Mouse (Mus musculus): ENCODE results near the gene Fat4. TPM values are rescaled to one million over a fixed set of nuclear protein-coding genes. Genes with fewer than 3 reads are reported as not detected.
A peak's percentile ranks its signal among the peaks of the same experiment; 100 is the strongest.

Fat4 gene
- total and polyA plus RNA-seq, 2 experiments from 2014 or later, result 1.0 to 16.1 TPM

DNA sequence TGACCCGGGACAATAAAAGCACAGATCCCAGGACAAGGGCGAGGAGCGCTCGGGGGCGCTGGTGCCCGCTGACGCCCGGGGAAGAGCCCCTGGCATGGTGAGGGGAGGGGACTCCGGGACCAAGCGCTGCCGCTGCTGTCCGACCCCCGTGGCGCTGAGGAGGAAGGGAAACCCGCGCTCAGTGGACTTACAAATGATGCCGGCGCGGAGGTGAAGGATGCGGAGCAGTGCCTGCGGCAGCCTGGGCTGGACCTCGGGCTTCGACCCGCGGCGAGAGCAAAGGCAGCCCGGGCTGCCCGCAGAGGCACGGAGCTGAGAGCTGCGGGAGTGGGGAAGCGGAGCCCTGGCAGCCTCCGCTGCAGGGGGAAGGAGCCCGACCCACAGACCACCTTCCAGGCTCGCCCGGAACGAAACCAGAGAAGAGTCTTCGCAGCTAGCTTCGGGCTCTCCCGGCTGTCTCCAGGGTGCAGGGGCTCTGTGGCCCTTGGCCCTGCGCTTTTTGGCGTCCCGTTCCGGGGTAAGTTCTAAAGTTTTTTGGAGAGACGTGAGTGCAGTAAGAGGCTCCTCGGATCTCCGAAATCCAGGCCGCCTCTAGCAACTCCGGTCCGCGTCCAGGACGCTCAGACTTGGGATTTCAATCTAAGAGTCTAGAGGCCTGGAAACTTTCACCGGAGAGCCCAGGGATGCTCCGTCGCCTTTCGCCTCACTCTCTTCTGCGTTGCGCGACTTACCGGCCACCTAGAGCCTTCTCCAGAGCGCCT is 499 bp upstream of the Fat4 start:
- peak overlapping the region; percentile 74 for H3K4me2 ChIP-seq (ENCODE audit: low read depth, low read length)
- no peaks in the 10 kb centered on the region; the same call in 1 of the 2 replicates for H3K36me3 ChIP-seq (replicated peaks; ENCODE audit: control insufficient read depth, insufficient read depth, low read length)
- H3K9me3 ChIP-seq (replicated peaks; ENCODE audit: control insufficient read depth, low read length), result no peaks in the 10 kb centered on the region
- peaks cover 13% of the 10 kb centered on the region for H3K27me3 ChIP-seq (ENCODE audit: control insufficient read depth, insufficient read depth, low read length)
- TF ChIP-seq EP300 (IDR thresholded peaks at IDR 0.05; ENCODE audit: low read depth) (no peak), CTCF (IDR thresholded peaks at IDR 0.05; ENCODE audit: low read depth) (no peak)
- peak overlapping the region; percentile 63 for H3K4me3 ChIP-seq (ENCODE audit: low read depth, low read length)
- ATAC-seq (ENCODE audit: insufficient read depth, low read depth) (peak; percentile 16), DNase-seq (ENCODE audit: low spot score) (no peak)
- H3K9ac ChIP-seq (replicated peaks; ENCODE audit: low read depth, low read length), result peak overlapping the region; percentile 54
- peak overlapping the region; percentile 91 for H3K27ac ChIP-seq (ENCODE audit: low read depth)
- under 1% methylated on average over 60 of the region's 60 CpGs for WGBS
- H3K4me1 ChIP-seq (ENCODE audit: control insufficient read depth, insufficient read depth), result peaks cover 8% of the 10 kb centered on the region

- H3K4me3 ChIP-seq (ENCODE audit: low read depth, low read length), result peak overlapping the region; percentile 63
- H3K9ac ChIP-seq (replicated peaks; ENCODE audit: low read depth, low read length), result peak overlapping the region; percentile 54; the same call in 1 of the 2 replicates
- under 1% methylated on average over 47 of the region's 47 CpGs for WGBS
Observed at GRCm38 (mm10) chr3:38887381-38887991, 746 bp downstream of the Fat4 start.

DNA sequence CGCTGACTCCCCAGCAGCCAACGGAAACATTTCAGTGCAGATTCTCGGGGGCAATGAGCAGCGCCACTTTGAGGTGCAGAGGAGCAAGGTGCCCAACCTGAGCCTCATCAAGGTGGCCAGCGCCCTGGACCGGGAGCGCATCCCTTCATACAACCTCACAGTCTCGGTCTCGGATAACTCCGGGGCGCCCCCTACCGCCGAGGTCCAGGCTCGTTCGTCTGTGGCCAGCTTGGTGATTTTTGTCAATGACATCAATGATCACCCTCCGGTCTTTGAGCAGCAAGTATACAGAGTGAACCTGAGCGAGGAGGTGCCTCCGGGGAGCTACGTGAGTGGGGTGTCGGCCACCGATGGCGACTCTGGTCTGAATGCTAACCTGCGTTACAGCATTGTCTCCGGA is 1.4 kb downstream of the Fat4 start:
- WGBS, result 15% methylated on average over 24 of the region's 24 CpGs
- Histone ChIP-seq H3K4me1 (ENCODE audit: control insufficient read depth, insufficient read depth) (peaks cover 9% of the 10 kb centered on the region), H3K9me3 (replicated peaks; ENCODE audit: control insufficient read depth, low read length) (no peaks in the 10 kb centered on the region), H3K4me3 (ENCODE audit: low read depth, low read length) (peak overlapping the region; percentile 63), H3K27me3 (ENCODE audit: control insufficient read depth, insufficient read depth, low read length) (peaks cover 13% of the 10 kb centered on the region), H3K36me3 (replicated peaks; ENCODE audit: control insufficient read depth, insufficient read depth, low read length) (no peaks in the 10 kb centered on the region; the same call in 1 of the 2 replicates), H3K9ac (replicated peaks; ENCODE audit: low read depth, low read length) (no peak overlapping the region), H3K4me2 (ENCODE audit: low read depth, low read length) (peak overlapping the region; percentile 74), H3K27ac (ENCODE audit: low read depth) (no peak overlapping the region)
- ATAC-seq (ENCODE audit: insufficient read depth, low read depth) (no peak), DNase-seq (ENCODE audit: low spot score) (no peak)
- TF ChIP-seq EP300 (IDR thresholded peaks at IDR 0.05; ENCODE audit: low read depth), result no peak
- TF ChIP-seq CTCF (IDR thresholded peaks at IDR 0.05; ENCODE audit: low read depth), result peak; percentile 50

More at GRCm38 (mm10) chr3:38887381-38887991, 746 bp downstream of the Fat4 start:
- TF ChIP-seq CTCF (IDR thresholded peaks at IDR 0.05; ENCODE audit: low read depth) (peak; percentile 35), EP300 (IDR thresholded peaks at IDR 0.05; ENCODE audit: low read depth) (no peak)
- no peak overlapping the region for H3K27ac ChIP-seq (ENCODE audit: low read depth)
- no peaks in the 10 kb centered on the region; the same call in 1 of the 2 replicates for H3K36me3 ChIP-seq (replicated peaks; ENCODE audit: control insufficient read depth, insufficient read depth, low read length)
- peak overlapping the region; percentile 74 for H3K4me2 ChIP-seq (ENCODE audit: low read depth, low read length)
- no peaks in the 10 kb centered on the region for H3K9me3 ChIP-seq (replicated peaks; ENCODE audit: control insufficient read depth, low read length)
- DNase-seq (ENCODE audit: low spot score), result no peak
- peaks cover 8% of the 10 kb centered on the region for H3K4me1 ChIP-seq (ENCODE audit: control insufficient read depth, insufficient read depth)
- no peak for ATAC-seq (ENCODE audit: insufficient read depth, low read depth)
- H3K27me3 ChIP-seq (ENCODE audit: control insufficient read depth, insufficient read depth, low read length), result peaks cover 13% of the 10 kb centered on the region

DNA sequence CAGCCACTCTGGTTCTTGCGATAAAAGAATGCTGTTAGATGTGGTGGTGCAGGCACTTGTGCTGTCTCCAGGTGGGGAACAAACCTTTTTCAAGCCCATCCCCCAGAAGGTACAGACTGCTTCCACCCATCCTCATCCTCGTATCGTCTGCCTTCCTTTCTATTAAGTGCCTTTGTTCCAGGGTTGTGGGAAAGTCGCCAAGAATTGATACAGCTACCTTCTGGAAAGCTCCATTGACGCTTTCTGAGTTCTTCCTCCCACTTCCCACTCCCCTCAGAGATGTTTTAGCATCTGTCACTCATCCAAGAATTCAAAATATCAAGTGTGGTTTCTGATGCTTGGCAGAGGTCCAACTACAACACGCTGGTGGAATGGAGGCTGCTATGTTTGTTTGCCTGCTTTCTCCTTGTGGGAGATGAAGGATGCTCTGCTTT is 6.1 kb downstream of the Fat4 start:
- Histone ChIP-seq H3K27me3 (ENCODE audit: control insufficient read depth, insufficient read depth, low read length) (0 out of 2 replicates have a peak, but pooled peaks cover 5% of the 10 kb centered on the region), H3K9ac (replicated peaks; ENCODE audit: low read depth, low read length) (no peak overlapping the region)

DNA sequence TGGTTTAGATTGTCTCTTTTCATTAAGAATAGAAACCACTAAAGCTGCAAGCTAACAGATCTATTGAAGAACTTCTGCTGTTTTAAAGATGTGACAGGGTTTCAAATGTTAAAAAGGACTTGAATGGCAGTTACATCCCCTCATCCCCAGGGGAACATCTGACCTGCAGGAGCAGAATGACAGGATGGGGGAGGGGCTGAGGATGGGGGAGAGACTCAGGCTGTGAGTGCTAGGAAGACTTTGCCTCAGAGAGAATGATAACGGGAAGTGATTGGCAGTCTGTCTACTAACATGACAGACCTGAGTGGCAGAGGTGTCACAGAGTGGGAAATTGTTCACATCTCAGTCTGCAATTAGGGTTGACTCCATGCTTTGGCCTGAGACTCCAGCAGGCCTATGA is 14.1 kb downstream of the Fat4 start:
- Histone ChIP-seq H3K4me2 (ENCODE audit: low read depth, low read length) (no peak overlapping the region), H3K4me1 (ENCODE audit: control insufficient read depth, insufficient read depth) (no peaks in the 10 kb centered on the region), H3K9me3 (replicated peaks; ENCODE audit: control insufficient read depth, low read length) (no peaks in the 10 kb centered on the region), H3K4me3 (ENCODE audit: low read depth, low read length) (no peak overlapping the region), H3K9ac (replicated peaks; ENCODE audit: low read depth, low read length) (no peak overlapping the region), H3K27ac (ENCODE audit: low read depth) (no peak overlapping the region), H3K36me3 (replicated peaks; ENCODE audit: control insufficient read depth, insufficient read depth, low read length) (no peaks in the 10 kb centered on the region), H3K27me3 (ENCODE audit: control insufficient read depth, insufficient read depth, low read length) (no peaks in the 10 kb centered on the region)
- no peak for TF ChIP-seq EP300 (IDR thresholded peaks at IDR 0.05; ENCODE audit: low read depth)
- no peak for TF ChIP-seq CTCF (IDR thresholded peaks at IDR 0.05; ENCODE audit: low read depth)
- 33% methylated on average over 1 of the region's 1 CpGs for WGBS
- DNase-seq (ENCODE audit: low spot score) (no peak), ATAC-seq (ENCODE audit: insufficient read depth, low read depth) (no peak)

More for the DNA sequence above, 6.1 kb downstream of the Fat4 start:
- no peak for ATAC-seq (ENCODE audit: insufficient read depth, low read depth)
- Histone ChIP-seq H3K36me3 (replicated peaks; ENCODE audit: control insufficient read depth, insufficient read depth, low read length) (no peaks in the 10 kb centered on the region; the same call in 1 of the 2 replicates), H3K4me1 (ENCODE audit: control insufficient read depth, insufficient read depth) (0 out of 2 replicates have a peak, but pooled peaks cover 3% of the 10 kb centered on the region), H3K9me3 (replicated peaks; ENCODE audit: control insufficient read depth, low read length) (no peaks in the 10 kb centered on the region), H3K4me3 (ENCODE audit: low read depth, low read length) (peak overlapping the region; percentile 13), H3K27ac (ENCODE audit: low read depth) (no peak overlapping the region), H3K4me2 (ENCODE audit: low read depth, low read length) (peak overlapping the region; percentile 46)
- TF ChIP-seq EP300 (IDR thresholded peaks at IDR 0.05; ENCODE audit: low read depth), result no peak
- no peak for DNase-seq (ENCODE audit: low spot score)
- WGBS, result 10% methylated on average over 6 of the region's 6 CpGs
